Mouse (Mus musculus) MEL (cell line): ENCODE results near the gene Grb2.

Experiments
- EP300 ChIP-seq, 2 experiments: IDR thresholded peaks; 2 replicates each; pipeline ENCODE4 v1.6.1; 2011; ENCODE audit warnings: improper control_type of control experiment in 2 of 2, low read length in 2 of 2, low read depth in 1 of 2, mild to moderate bottlenecking in 1 of 2
- MAFK ChIP-seq: IDR thresholded peaks from 2 replicates; pipeline ENCODE4 v1.6.1; 2011; ENCODE audit warnings: low read depth, mild to moderate bottlenecking, low read length, improper control_type of control experiment, borderline replicate concordance
- POLR2A ChIP-seq, 2 experiments: IDR thresholded peaks; 2 replicates each; pipeline ENCODE4 v1.6.1; 2011 to 2012; ENCODE audit warnings: low read length in 2 of 2, mild to moderate bottlenecking in 2 of 2, control low read depth in 1 of 2, improper control_type of control experiment in 1 of 2, low read depth in 1 of 2, moderate library complexity in 1 of 2; ENCODE audit not compliant: control insufficient read depth in 1 of 2, insufficient read depth in 1 of 2, poor library complexity in 1 of 2
- TCF12 ChIP-seq: IDR thresholded peaks from 2 replicates; pipeline ENCODE4 v1.6.1; 2014; ENCODE audit warnings: low read depth, mild to moderate bottlenecking, inconsistent platforms, low read length, improper control_type of control experiment, moderate library complexity

DNA sequence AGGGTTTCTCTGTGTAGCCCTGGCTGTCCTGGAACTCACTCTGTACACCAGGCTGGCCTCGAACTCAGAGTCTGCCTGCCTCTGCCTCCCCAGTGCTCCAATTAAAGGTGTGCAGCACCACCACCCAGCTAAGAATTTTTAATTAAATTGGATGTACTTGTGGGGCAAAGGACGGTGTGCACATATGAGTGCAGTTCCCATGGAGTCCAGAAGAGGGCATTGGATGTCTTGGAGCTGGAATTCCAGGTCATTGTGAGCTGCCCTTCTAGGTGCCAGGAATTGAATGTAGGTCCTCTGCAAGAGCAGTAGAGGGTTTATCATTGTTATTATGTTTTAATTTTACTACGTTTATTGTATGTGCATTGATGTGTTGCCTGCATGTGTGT, 76.9 kb downstream of the Grb2 start:
- no peak for TF ChIP-seq EP300 (IDR thresholded peaks at IDR 0.05; ENCODE audit: low read depth in 1 of 2, low read length in 2 of 2)
- no peak for TF ChIP-seq TCF12
- no peak for TF ChIP-seq MAFK
- no peak for TF ChIP-seq POLR2A (IDR thresholded peaks at IDR 0.05; ENCODE audit: control insufficient read depth in 1 of 2, insufficient read depth in 1 of 2, low read depth in 1 of 2, low read length in 2 of 2, poor library complexity in 1 of 2)
